In genomic region chr16:39048889-39049288, GRCm38 (mm10) we compare ENCODE assay signal across 9 mouse cellular contexts.
DNase-seq lines count a peak whose midpoint lies in the region; ATAC-seq lines count a peak whose summit lies in the region.
"Had no signal": no experiment of that assay in that cellular context is flagged by ENCODE, and none has a peak within 500 bp of the region (broad histone marks: within the 10 kb centered on the region; RNA-seq: fewer than 3 reads in every experiment).

No protein-coding gene starts in this region.

- peak; percentile 11 for DNase-seq in ovary, adult 18-20 months (ENCODE audit: low spot score)
- DNase-seq in ovary, postnatal 10 days (ENCODE audit: low spot score), result no peak
- peak; percentile 36 to 48 for DNase-seq in cerebellum, adult 18-20 months
- peak; percentile 59 for DNase-seq in kidney, adult 9 months
- peak; percentile 70 for DNase-seq in limb, embryonic 11.5 days (ENCODE audit: low spot score)
- no peak for DNase-seq in spleen, postnatal 36 days (ENCODE audit: low spot score in 2 of 2)

- H3K4me1 ChIP-seq in forebrain, embryonic 16.5 days (replicated peaks; ENCODE audit: control insufficient read depth, insufficient read depth, low read length), result 0 out of 2 replicates have a peak, but pooled peaks cover 5% of the 10 kb centered on the region
- no peaks in the 10 kb centered on the region for H3K4me1 ChIP-seq in limb, embryonic 11.5 days (ENCODE audit: control insufficient read depth, insufficient read depth, low read length)
- peaks cover 3% of the 10 kb centered on the region for H3K4me1 ChIP-seq in neural tube, embryonic 15.5 days
- H3K4me1 ChIP-seq: megakaryocyte, embryonic 14.5 days had no signal

- ATAC-seq in forebrain, embryonic 16.5 days, result peak; percentile 85
- no peak for ATAC-seq in limb, embryonic 11.5 days (ENCODE audit: insufficient number of reproducible peaks, low FRiP score, low TSS enrichment, low read depth)
- peak; percentile 53; the same call in 1 of the 2 replicates for ATAC-seq in neural tube, embryonic 15.5 days (ENCODE audit: low FRiP score)

- H3K4me3 ChIP-seq in forebrain, embryonic 16.5 days (replicated peaks; ENCODE audit: low read length), result no peak overlapping the region
- H3K4me3 ChIP-seq in limb, embryonic 11.5 days (ENCODE audit: low read depth, low read length), result no peak overlapping the region
- H3K4me3 ChIP-seq in neural tube, embryonic 15.5 days (replicated peaks), result no peak overlapping the region
- H3K4me3 ChIP-seq: megakaryocyte, embryonic 14.5 days had no signal

- 2% methylated on average over 4 of the region's 4 CpGs for WGBS in forebrain, embryonic 16.5 days
- 10% methylated on average over 4 of the region's 4 CpGs for WGBS in limb, embryonic 11.5 days
- WGBS in neural tube, embryonic 15.5 days, result 7% methylated on average over 4 of the region's 4 CpGs

- no peaks in the 10 kb centered on the region for H3K36me3 ChIP-seq in forebrain, embryonic 16.5 days (ENCODE audit: control insufficient read depth, insufficient read depth)
- no peaks in the 10 kb centered on the region for H3K36me3 ChIP-seq in limb, embryonic 11.5 days (ENCODE audit: control insufficient read depth, insufficient read depth, low read length)
- H3K36me3 ChIP-seq in neural tube, embryonic 15.5 days, result no peaks in the 10 kb centered on the region

- H3K27ac ChIP-seq in forebrain, embryonic 16.5 days (ENCODE audit: low read length), result no peak overlapping the region
- no peak overlapping the region for H3K27ac ChIP-seq in limb, embryonic 11.5 days (replicated peaks; ENCODE audit: low read depth, low read length)
- H3K27ac ChIP-seq in neural tube, embryonic 15.5 days (replicated peaks), result no peak overlapping the region

- no peak overlapping the region for H3K9ac ChIP-seq in forebrain, embryonic 16.5 days (replicated peaks; ENCODE audit: low read depth, low read length)
- H3K9ac ChIP-seq in limb, embryonic 11.5 days (ENCODE audit: low read length), result no peak overlapping the region
- no peak overlapping the region for H3K9ac ChIP-seq in neural tube, embryonic 15.5 days (replicated peaks)

- H3K9me3 ChIP-seq in forebrain, embryonic 16.5 days (ENCODE audit: control insufficient read depth, low read length), result no peaks in the 10 kb centered on the region
- H3K9me3 ChIP-seq in limb, embryonic 11.5 days (ENCODE audit: control insufficient read depth, low read length), result no peaks in the 10 kb centered on the region
- no peaks in the 10 kb centered on the region for H3K9me3 ChIP-seq in neural tube, embryonic 15.5 days (replicated peaks)
- H3K9me3 ChIP-seq: megakaryocyte, embryonic 14.5 days had no signal

- 0 out of 2 replicates have a peak, but pooled peaks cover 2% of the 10 kb centered on the region for H3K27me3 ChIP-seq in forebrain, embryonic 16.5 days (replicated peaks; ENCODE audit: control insufficient read depth, insufficient read depth, low read length)
- H3K27me3 ChIP-seq in limb, embryonic 11.5 days (ENCODE audit: control insufficient read depth, insufficient read depth, low read length), result no peaks in the 10 kb centered on the region
- H3K27me3 ChIP-seq in neural tube, embryonic 15.5 days (replicated peaks), result peaks cover 4% of the 10 kb centered on the region; the same call in 1 of the 2 replicates
- H3K27me3 ChIP-seq: megakaryocyte, embryonic 14.5 days had no signal

- H3K4me2 ChIP-seq in forebrain, embryonic 16.5 days (ENCODE audit: low read length), result no peak overlapping the region
- no peak overlapping the region for H3K4me2 ChIP-seq in limb, embryonic 11.5 days (ENCODE audit: low read depth, severe bottlenecking)
- no peak overlapping the region for H3K4me2 ChIP-seq in neural tube, embryonic 15.5 days

Comparison
In these comparisons a context has a peak if more than half of its experiments do, and no peak if none do; other contexts are left out.
1. DNase-seq: peak in ovary, adult 18-20 months (single experiment), cerebellum, adult 18-20 months (2 of 2), kidney, adult 9 months (single experiment) and limb, embryonic 11.5 days (single experiment); none in ovary, postnatal 10 days (single experiment) and spleen, postnatal 36 days (0 of 2).